Mouse (Mus musculus) kidney, adult 2 months (tissue): Measurements from ENCODE around the gene Bag1.

Experiments
- CTCF ChIP-seq: fragments of 200-500 bp; conservative IDR thresholded peaks from 2 replicates; pipeline ENCODE4 v1.5.1; 2011; ENCODE audit warnings: low read depth, mild to moderate bottlenecking, control low read depth, low read length, moderate library complexity, mixed read lengths; ENCODE audit not compliant: insufficient read depth, insufficient read length
- POLR2A ChIP-seq: fragments of 200-500 bp; IDR thresholded peaks from one replicate; pipeline ENCODE4 v1.6.1; 2011; ENCODE audit warnings: low read depth, low read length, control low read depth

- TF ChIP-seq POLR2A: no peak
- TF ChIP-seq CTCF: no peak
These were observed 21.1 kb upstream of the Bag1 start for GRCm38 (mm10) chr4:40969161-40969560.
